Mouse (Mus musculus): ENCODE measurements around the gene Rell1. TPM values are rescaled to one million over a fixed set of nuclear protein-coding genes. Genes with fewer than 3 reads are reported as not detected.

Rell1 gene
- polyA plus RNA-seq, 1 experiment = 38.2 TPM

- no peak overlapping the region for H3K27ac ChIP-seq (ENCODE audit: insufficient read depth, low read length)
- H3K4me3 ChIP-seq (ENCODE audit: insufficient read depth, low read length) = no peak overlapping the region
- TF ChIP-seq CTCF (IDR thresholded peaks at IDR 0.05; ENCODE audit: borderline replicate concordance, insufficient read depth, low read length) = no peak
- TF ChIP-seq POLR2A (IDR thresholded peaks at IDR 0.05; ENCODE audit: low read depth, low read length) = no peak
- peaks cover 7% of the 10 kb centered on the region for H3K4me1 ChIP-seq (ENCODE audit: control insufficient read depth, insufficient read depth, low read length)
These were observed 33.1 kb downstream of the Rell1 start for GRCm38 (mm10) chr5:63935581-63935980.

- no peak for TF ChIP-seq CTCF (IDR thresholded peaks at IDR 0.05; ENCODE audit: borderline replicate concordance, insufficient read depth, low read length)
- TF ChIP-seq POLR2A (IDR thresholded peaks at IDR 0.05; ENCODE audit: low read depth, low read length) = no peak
- Histone ChIP-seq H3K27ac (ENCODE audit: insufficient read depth, low read length) (no peak overlapping the region), H3K4me3 (ENCODE audit: insufficient read depth, low read length) (no peak overlapping the region), H3K4me1 (ENCODE audit: control insufficient read depth, insufficient read depth, low read length) (peaks cover 7% of the 10 kb centered on the region)
These were observed 35.9 kb downstream of the Rell1 start for GRCm38 (mm10) chr5:63932829-63933228.

GRCm38 (mm10) chr5:63930824-63931358, 37.8 kb downstream of the Rell1 start:
- Histone ChIP-seq H3K4me1 (ENCODE audit: control insufficient read depth, insufficient read depth, low read length) (no peaks in the 10 kb centered on the region), H3K4me3 (ENCODE audit: insufficient read depth, low read length) (no peak overlapping the region), H3K27ac (ENCODE audit: insufficient read depth, low read length) (no peak overlapping the region)
- TF ChIP-seq CTCF (IDR thresholded peaks at IDR 0.05; ENCODE audit: borderline replicate concordance, insufficient read depth, low read length) (no peak), POLR2A (IDR thresholded peaks at IDR 0.05; ENCODE audit: low read depth, low read length) (no peak)

GRCm38 (mm10) chr5:63925035-63925628, 43.6 kb downstream of the Rell1 start:
- H3K27ac ChIP-seq (ENCODE audit: insufficient read depth, low read length) = no peak overlapping the region
- H3K4me1 ChIP-seq (ENCODE audit: control insufficient read depth, insufficient read depth, low read length) = no peaks in the 10 kb centered on the region
- no peak overlapping the region for H3K4me3 ChIP-seq (ENCODE audit: insufficient read depth, low read length)
- no peak for TF ChIP-seq POLR2A (IDR thresholded peaks at IDR 0.05; ENCODE audit: low read depth, low read length)

GRCm38 (mm10) chr5:63923305-63924025, 45.2 kb downstream of the Rell1 start:
- TF ChIP-seq POLR2A (IDR thresholded peaks at IDR 0.05; ENCODE audit: low read depth, low read length) (no peak), CTCF (IDR thresholded peaks at IDR 0.05; ENCODE audit: borderline replicate concordance, insufficient read depth, low read length) (no peak)
- no peak overlapping the region for H3K27ac ChIP-seq (ENCODE audit: insufficient read depth, low read length)

GRCm38 (mm10) chr5:63918201-63918600, 50.5 kb downstream of the Rell1 start:
- no peak for TF ChIP-seq POLR2A (IDR thresholded peaks at IDR 0.05; ENCODE audit: low read depth, low read length)
- no peak for TF ChIP-seq CTCF (IDR thresholded peaks at IDR 0.05; ENCODE audit: borderline replicate concordance, insufficient read depth, low read length)
- 0 out of 2 replicates have a peak, but pooled peaks cover 2% of the 10 kb centered on the region for H3K4me1 ChIP-seq (ENCODE audit: control insufficient read depth, insufficient read depth, low read length)
- H3K4me3 ChIP-seq (ENCODE audit: insufficient read depth, low read length) = no peak overlapping the region
- no peak overlapping the region for H3K27ac ChIP-seq (ENCODE audit: insufficient read depth, low read length)

More at GRCm38 (mm10) chr5:63923305-63924025, 45.2 kb downstream of the Rell1 start:
- Histone ChIP-seq H3K4me3 (ENCODE audit: insufficient read depth, low read length) (no peak overlapping the region), H3K4me1 (ENCODE audit: control insufficient read depth, insufficient read depth, low read length) (no peaks in the 10 kb centered on the region)

GRCm38 (mm10) chr5:63916457-63917139, 52.1 kb downstream of the Rell1 start:
- H3K4me1 ChIP-seq (ENCODE audit: control insufficient read depth, insufficient read depth, low read length) = 0 out of 2 replicates have a peak, but pooled peaks cover 2% of the 10 kb centered on the region
- no peak overlapping the region for H3K4me3 ChIP-seq (ENCODE audit: insufficient read depth, low read length)
- H3K27ac ChIP-seq (ENCODE audit: insufficient read depth, low read length) = no peak overlapping the region
- TF ChIP-seq CTCF (IDR thresholded peaks at IDR 0.05; ENCODE audit: borderline replicate concordance, insufficient read depth, low read length) = no peak

GRCm38 (mm10) chr5:63914896-63915295, 53.8 kb downstream of the Rell1 start:
- 0 out of 2 replicates have a peak, but pooled peaks cover 2% of the 10 kb centered on the region for H3K4me1 ChIP-seq (ENCODE audit: control insufficient read depth, insufficient read depth, low read length)
- H3K27ac ChIP-seq (ENCODE audit: insufficient read depth, low read length) = no peak overlapping the region
- no peak overlapping the region for H3K4me3 ChIP-seq (ENCODE audit: insufficient read depth, low read length)
- TF ChIP-seq CTCF (IDR thresholded peaks at IDR 0.05; ENCODE audit: borderline replicate concordance, insufficient read depth, low read length) (no peak), POLR2A (IDR thresholded peaks at IDR 0.05; ENCODE audit: low read depth, low read length) (no peak)

- TF ChIP-seq CTCF (IDR thresholded peaks at IDR 0.05; ENCODE audit: borderline replicate concordance, insufficient read depth, low read length) (no peak), POLR2A (IDR thresholded peaks at IDR 0.05; ENCODE audit: low read depth, low read length) (no peak)
- H3K4me3 ChIP-seq (ENCODE audit: insufficient read depth, low read length) = no peak overlapping the region
- no peaks in the 10 kb centered on the region for H3K4me1 ChIP-seq (ENCODE audit: control insufficient read depth, insufficient read depth, low read length)
- H3K27ac ChIP-seq (ENCODE audit: insufficient read depth, low read length) = no peak overlapping the region
These were observed 58.3 kb downstream of the Rell1 start for GRCm38 (mm10) chr5:63910171-63910960.

All from embryonic fibroblast, embryonic 13.5 days (primary cell).